Mouse (Mus musculus) hindbrain, embryonic 11.5 days (tissue): ENCODE data around the gene AL607142.1. TPM values are rescaled to one million over a fixed set of nuclear protein-coding genes. Genes with fewer than 3 reads are reported as not detected.

Experiments
- ATAC-seq: fragments of 200-750 bp; cut with Nextera tagmentation; 2 replicates; pipeline ENCODE4 v1.8.0; 2017; ENCODE audit warnings: mild to moderate bottlenecking, moderate TSS enrichment, moderate library complexity; ENCODE audit not compliant: low FRiP score
- DNase-seq: peaks from one replicate; pipeline ENCODE4 v3.0.0-alpha.2; 2015; ENCODE audit warnings: low spot score
- H3K27ac ChIP-seq: fragments of 300-500 bp; sonication (generic); 2 replicates; pipeline ENCODE4 v1.5.1; 2014; ENCODE audit warnings: mild to moderate bottlenecking, low read depth, low read length
- H3K27me3 ChIP-seq: fragments of 300-500 bp; sonication (generic); 2 replicates; pipeline ENCODE4 v1.6.1; 2014; ENCODE audit warnings: mild to moderate bottlenecking, low read length, moderate library complexity, mixed read lengths; ENCODE audit not compliant: control insufficient read depth, insufficient read depth
- H3K36me3 ChIP-seq: fragments of 300-500 bp; sonication (generic); 2 replicates; pipeline ENCODE4 v1.6.1; 2014; ENCODE audit warnings: mild to moderate bottlenecking, low read length, moderate library complexity, mixed read lengths; ENCODE audit not compliant: control insufficient read depth, insufficient read depth
- H3K4me1 ChIP-seq: fragments of 300-500 bp; sonication (generic); replicated peaks from 2 replicates; pipeline ENCODE4 v1.6.1; 2014; ENCODE audit warnings: low read length, mixed read lengths; ENCODE audit not compliant: control insufficient read depth, insufficient read depth
- H3K4me2 ChIP-seq: fragments of 300-500 bp; sonication (generic); replicated peaks from 2 replicates; pipeline ENCODE4 v1.6.1; 2014; ENCODE audit warnings: mild to moderate bottlenecking, low read depth, low read length
- H3K4me3 ChIP-seq: fragments of 300-500 bp; sonication (generic); 2 replicates; pipeline ENCODE4 v1.5.1; 2014; ENCODE audit warnings: low read depth, low read length
- H3K9ac ChIP-seq: fragments of 300-500 bp; sonication (generic); 2 replicates; pipeline ENCODE4 v1.6.1; 2014; ENCODE audit warnings: low read depth, low read length
- H3K9me3 ChIP-seq: fragments of 300-500 bp; sonication (generic); 2 replicates; pipeline ENCODE4 v1.6.1; 2016; ENCODE audit warnings: low read length; ENCODE audit not compliant: control insufficient read depth
- WGBS: fragments of 180-500 bp; shearing (Covaris S2); extraction: QIAGEN DNeasy Blood & Tissue Kit; methylation state at CpG from one replicate; pipeline ENCODE4 v1.1.7; 2014; 5-methylcytosine and 5-hydroxymethylcytosine counted together
- polyA plus RNA-seq: library from polyadenylated mRNA; unstranded; fragments of >200 nt; fragmentation: Nextera tagmentation; extraction: Ambion mirVana; gene quantifications from 2 replicates; pipeline ENCODE4 v1.2.1, GENCODE M21; 2014

Gene AL607142.1
- polyA plus RNA-seq, 1 experiment from 2014 or later, result not detected

GRCm38 (mm10) chr4:120071842-120072507 lies 7.2 kb downstream of the AL607142.1 start:
- Histone ChIP-seq H3K4me1 (no peaks in the 10 kb centered on the region; the same call in 1 of the 2 replicates), H3K4me3 (no peak overlapping the region), H3K27me3 (no peaks in the 10 kb centered on the region), H3K27ac (no peak overlapping the region), H3K36me3 (no peaks in the 10 kb centered on the region), H3K9ac (no peak overlapping the region), H3K9me3 (no peaks in the 10 kb centered on the region), H3K4me2 (no peak overlapping the region)
- WGBS, result 68% methylated on average over 15 of the region's 15 CpGs
- DNase-seq (no peak), ATAC-seq (no peak)

DNA sequence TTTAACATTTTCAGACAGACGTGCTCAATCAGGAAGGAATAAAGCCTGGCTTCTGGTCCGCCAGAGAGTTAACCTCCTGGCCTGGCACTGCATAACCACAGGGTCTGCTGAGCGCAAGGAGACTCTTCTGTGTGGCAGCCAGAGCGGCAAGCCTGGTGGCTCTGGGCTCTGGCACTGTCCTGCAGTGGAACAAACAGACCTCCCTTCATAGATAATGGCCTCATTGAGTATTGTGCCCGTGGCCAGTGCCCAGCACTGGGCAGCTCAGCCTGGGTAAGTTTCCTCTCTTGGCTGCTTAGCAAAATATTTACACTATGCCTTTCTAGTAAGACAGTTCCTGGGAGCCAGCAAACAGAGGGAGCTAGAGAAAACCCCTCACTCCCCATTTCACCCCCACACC lies 9.3 kb downstream of the AL607142.1 start:
- ATAC-seq, result no peak
- 64% methylated on average over 5 of the region's 5 CpGs for WGBS
- Histone ChIP-seq H3K27me3 (no peaks in the 10 kb centered on the region), H3K4me1 (no peaks in the 10 kb centered on the region; the same call in 1 of the 2 replicates), H3K9me3 (no peaks in the 10 kb centered on the region), H3K9ac (no peak overlapping the region), H3K36me3 (no peaks in the 10 kb centered on the region), H3K4me3 (no peak overlapping the region), H3K27ac (no peak overlapping the region), H3K4me2 (no peak overlapping the region)
- no peak for DNase-seq

GRCm38 (mm10) chr4:120077322-120077721 lies 12.5 kb downstream of the AL607142.1 start:
- Histone ChIP-seq H3K27me3 (no peaks in the 10 kb centered on the region), H3K9ac (no peak overlapping the region), H3K4me2 (no peak overlapping the region), H3K4me1 (no peaks in the 10 kb centered on the region; the same call in 1 of the 2 replicates), H3K4me3 (no peak overlapping the region), H3K27ac (no peak overlapping the region), H3K36me3 (no peaks in the 10 kb centered on the region), H3K9me3 (no peaks in the 10 kb centered on the region)
- ATAC-seq (no peak), DNase-seq (no peak)
- 93% methylated on average over 8 of the region's 8 CpGs for WGBS

- no peak for DNase-seq
- Histone ChIP-seq H3K4me2 (no peak overlapping the region), H3K27ac (no peak overlapping the region), H3K4me3 (no peak overlapping the region), H3K36me3 (no peaks in the 10 kb centered on the region), H3K27me3 (no peaks in the 10 kb centered on the region), H3K9me3 (no peaks in the 10 kb centered on the region), H3K4me1 (no peaks in the 10 kb centered on the region), H3K9ac (no peak overlapping the region)
- 84% methylated on average over 5 of the region's 5 CpGs for WGBS
- no peak for ATAC-seq
These were observed 17.7 kb downstream of the AL607142.1 start for GRCm38 (mm10) chr4:120082527-120082926.

GRCm38 (mm10) chr4:120083700-120084099 lies 18.9 kb downstream of the AL607142.1 start:
- ATAC-seq, result no peak
- DNase-seq, result no peak

GRCm38 (mm10) chr4:120089536-120089935 lies 24.7 kb downstream of the AL607142.1 start:
- WGBS, result 88% methylated on average over 8 of the region's 8 CpGs
- H3K27ac ChIP-seq, result no peak overlapping the region

More at GRCm38 (mm10) chr4:120083700-120084099, 18.9 kb downstream of the AL607142.1 start:
- H3K27me3 ChIP-seq, result no peaks in the 10 kb centered on the region
- no peak overlapping the region for H3K4me2 ChIP-seq
- H3K4me3 ChIP-seq, result no peak overlapping the region
- no peaks in the 10 kb centered on the region for H3K36me3 ChIP-seq
- H3K9ac ChIP-seq, result no peak overlapping the region
- H3K9me3 ChIP-seq, result no peaks in the 10 kb centered on the region
- H3K27ac ChIP-seq, result no peak overlapping the region
- H3K4me1 ChIP-seq, result no peaks in the 10 kb centered on the region
- 90% methylated on average over 3 of the region's 3 CpGs for WGBS

DNA sequence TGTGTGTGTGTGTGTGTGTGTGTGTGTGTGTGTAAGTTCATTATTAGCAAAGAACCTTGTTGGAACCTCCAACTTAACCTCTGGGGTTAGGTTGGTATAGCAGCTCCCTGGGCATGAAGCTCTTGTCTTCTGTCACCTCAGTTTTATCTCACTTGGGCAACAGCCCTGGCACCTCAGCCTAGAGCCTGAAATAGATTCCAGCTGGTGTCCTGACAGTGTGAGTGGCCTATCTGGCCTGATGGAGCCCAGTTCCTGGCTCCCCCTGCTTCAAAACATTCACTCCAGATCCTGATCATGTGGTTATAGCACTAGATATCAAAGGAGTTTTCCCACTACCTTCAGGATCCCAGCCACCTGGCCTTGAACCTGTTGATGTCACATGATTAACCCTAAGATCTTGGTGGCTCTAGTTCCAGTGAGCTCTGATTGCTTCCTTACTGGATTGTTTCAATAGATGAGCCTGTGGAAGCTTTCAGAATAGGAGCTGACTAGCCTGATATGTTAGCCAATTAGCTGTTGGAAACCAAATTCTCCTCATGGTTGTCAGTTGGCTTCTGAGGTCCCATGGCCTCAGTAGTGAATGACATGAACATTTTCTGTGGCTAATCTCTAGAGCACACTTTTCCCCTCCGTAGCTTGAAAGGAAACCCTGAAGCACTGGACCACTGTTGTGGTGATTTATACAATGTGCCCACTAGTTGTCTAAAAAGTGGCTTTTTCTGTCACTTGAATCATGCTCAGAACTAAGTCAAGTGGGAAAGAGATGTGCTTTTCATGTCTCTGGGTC lies 27.4 kb downstream of the AL607142.1 start:
- Histone ChIP-seq H3K4me2 (no peak overlapping the region), H3K27ac (no peak overlapping the region), H3K9me3 (no peaks in the 10 kb centered on the region), H3K27me3 (no peaks in the 10 kb centered on the region), H3K4me1 (no peaks in the 10 kb centered on the region), H3K36me3 (no peaks in the 10 kb centered on the region), H3K4me3 (no peak overlapping the region), H3K9ac (no peak overlapping the region)
- 86% methylated on average over 1 of the region's 1 CpGs for WGBS
- ATAC-seq (no peak), DNase-seq (no peak)

More at GRCm38 (mm10) chr4:120089536-120089935, 24.7 kb downstream of the AL607142.1 start:
- H3K9me3 ChIP-seq, result no peaks in the 10 kb centered on the region
- no peak overlapping the region for H3K4me2 ChIP-seq
- H3K4me1 ChIP-seq, result no peaks in the 10 kb centered on the region
- DNase-seq, result no peak
- no peak overlapping the region for H3K9ac ChIP-seq
- no peak overlapping the region for H3K4me3 ChIP-seq
- H3K36me3 ChIP-seq, result no peaks in the 10 kb centered on the region
- no peaks in the 10 kb centered on the region for H3K27me3 ChIP-seq
- ATAC-seq, result no peak

DNA sequence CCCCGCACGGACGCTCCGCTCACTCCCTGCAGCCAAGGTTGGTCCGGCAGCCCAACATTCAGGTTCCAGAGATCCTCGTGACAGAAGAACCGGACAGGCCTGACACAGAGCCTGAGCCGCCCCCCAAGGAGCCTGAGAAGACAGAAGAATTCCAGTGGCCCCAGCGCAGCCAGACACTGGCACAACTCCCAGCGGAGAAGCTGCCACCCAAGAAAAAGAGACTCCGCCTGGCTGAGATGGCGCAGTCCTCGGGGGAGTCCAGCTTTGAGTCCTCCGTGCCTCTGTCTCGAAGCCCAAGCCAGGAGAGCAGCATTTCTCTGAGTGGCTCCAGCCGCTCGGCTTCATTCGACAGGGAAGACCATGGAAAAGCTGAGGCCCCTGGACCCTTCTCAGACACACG lies 32.1 kb downstream of the AL607142.1 start:
- ATAC-seq (no peak), DNase-seq (no peak)
- peaks cover 4% of the 10 kb centered on the region; the same call in 1 of the 2 replicates for H3K9me3 ChIP-seq
- H3K27ac ChIP-seq, result no peak overlapping the region
- H3K27me3 ChIP-seq, result no peaks in the 10 kb centered on the region
- H3K9ac ChIP-seq, result no peak overlapping the region
- no peak overlapping the region for H3K4me2 ChIP-seq
- no peaks in the 10 kb centered on the region for H3K4me1 ChIP-seq
- H3K36me3 ChIP-seq, result no peaks in the 10 kb centered on the region
- WGBS, result 89% methylated on average over 19 of the region's 19 CpGs
- no peak overlapping the region for H3K4me3 ChIP-seq

GRCm38 (mm10) chr4:120101186-120101585 lies 36.4 kb downstream of the AL607142.1 start:
- Histone ChIP-seq H3K4me3 (no peak overlapping the region), H3K27ac (no peak overlapping the region), H3K9ac (no peak overlapping the region), H3K4me2 (no peak overlapping the region), H3K4me1 (no peaks in the 10 kb centered on the region), H3K9me3 (peaks cover 4% of the 10 kb centered on the region; the same call in 1 of the 2 replicates), H3K27me3 (no peaks in the 10 kb centered on the region), H3K36me3 (no peaks in the 10 kb centered on the region)
- ATAC-seq (no peak), DNase-seq (no peak)
